Mouse (Mus musculus): ENCODE results near the gene Atg4d. TPM values are rescaled to one million over a fixed set of nuclear protein-coding genes. Genes with fewer than 3 reads are reported as not detected.
A peak's percentile ranks its signal among the peaks of the same experiment; 100 is the strongest.
"Not testable (repeated sequence)": the region's sequence is repeated elsewhere in the genome, so short reads cannot be mapped to it uniquely, and the experiment has no call there.

Gene Atg4d
- total RNA-seq, 2 experiments from 2014 or later, result 53.1 to 59.1 TPM

- DNase-seq, result peak; percentile 87
These were observed 23.8 kb upstream of the Atg4d start for GRCm38 (mm10) chr9:21241343-21241742.

DNA sequence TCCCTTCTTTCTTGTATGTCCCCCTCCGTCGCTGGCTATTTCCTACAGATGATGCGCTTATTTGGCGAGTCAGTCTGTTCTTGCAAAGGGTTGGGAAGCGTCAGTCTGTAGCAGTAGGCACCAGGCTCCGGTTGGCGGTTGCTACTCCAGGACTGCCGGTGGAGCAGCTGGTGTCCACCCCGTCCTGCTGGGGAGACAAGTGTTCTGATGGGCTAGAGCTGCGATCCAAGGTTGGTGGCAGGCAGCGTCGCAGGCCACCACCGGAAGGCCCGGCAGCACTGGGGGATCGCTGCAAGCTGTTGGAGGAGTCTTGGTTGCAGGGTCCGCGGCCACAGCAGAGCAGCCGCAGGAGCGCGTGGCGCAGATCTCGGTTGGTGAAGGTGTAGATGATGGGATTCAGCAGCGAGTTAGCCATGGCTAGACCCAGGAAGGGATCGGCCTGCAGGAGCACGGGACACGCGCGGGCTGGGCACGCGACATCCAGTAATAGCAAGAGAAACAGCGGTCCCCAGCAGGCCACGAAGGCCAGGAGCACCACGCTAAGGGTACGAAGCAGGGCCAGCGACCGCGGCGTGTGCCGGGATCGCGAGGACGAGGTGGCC is 21.2 kb upstream of the Atg4d start:
- no peak for DNase-seq

DNA sequence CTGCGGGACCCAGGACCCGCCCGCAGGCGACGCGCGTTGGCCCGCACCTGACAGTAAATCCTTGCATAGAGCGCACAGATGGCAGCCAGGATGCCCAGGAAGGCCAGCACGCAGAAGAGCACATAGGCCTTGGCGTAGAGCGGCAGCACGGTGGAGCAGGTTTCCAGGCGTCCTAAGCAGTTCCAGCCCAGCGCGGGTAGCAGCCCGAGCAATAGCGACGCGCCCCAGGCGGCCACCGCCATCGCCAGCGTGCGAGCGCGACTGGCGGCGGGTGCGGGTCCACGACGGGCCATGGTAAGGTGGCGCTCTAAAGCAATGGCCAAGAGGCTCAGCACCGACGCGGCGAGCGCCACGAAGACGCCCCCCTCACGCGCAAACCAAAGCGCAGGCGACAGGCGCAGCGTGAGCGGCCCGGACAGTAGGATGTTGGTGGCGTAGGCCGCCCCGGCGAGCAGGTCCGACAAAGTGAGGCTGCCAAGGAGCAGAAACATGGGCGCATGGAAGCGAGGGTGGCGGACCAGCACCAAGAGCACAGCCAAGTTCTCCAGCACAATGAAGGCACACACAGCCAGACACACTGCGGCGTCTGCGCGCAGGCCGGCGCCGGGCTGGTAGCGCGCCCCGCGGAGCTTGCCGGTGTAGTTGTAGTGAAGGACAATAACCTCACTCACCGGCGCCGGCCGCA is 20.5 kb upstream of the Atg4d start:
- peak; percentile 31 for DNase-seq

- DNase-seq, result no peak
These were observed 20.0 kb upstream of the Atg4d start for GRCm38 (mm10) chr9:21245113-21245487.

DNA sequence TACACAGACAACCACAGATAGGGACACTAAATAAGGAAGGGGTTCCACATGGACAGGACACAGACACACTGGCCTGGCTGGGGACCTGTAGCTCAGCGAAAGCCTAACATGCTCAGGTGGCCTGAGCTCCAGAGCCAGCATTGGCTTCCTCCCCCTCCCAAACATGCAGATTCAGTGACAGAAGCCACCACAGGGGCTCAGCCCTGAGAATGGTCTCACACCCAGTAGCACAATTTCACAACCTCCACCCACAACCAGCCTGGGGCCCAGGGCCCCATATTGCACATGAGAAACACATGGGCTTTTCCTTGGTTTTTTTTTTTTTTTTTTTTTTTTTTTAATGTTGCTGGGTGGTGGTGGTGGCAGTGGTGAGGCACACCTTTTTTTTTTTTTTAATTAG is 18.8 kb upstream of the Atg4d start:
- DNase-seq, result no peak

DNA sequence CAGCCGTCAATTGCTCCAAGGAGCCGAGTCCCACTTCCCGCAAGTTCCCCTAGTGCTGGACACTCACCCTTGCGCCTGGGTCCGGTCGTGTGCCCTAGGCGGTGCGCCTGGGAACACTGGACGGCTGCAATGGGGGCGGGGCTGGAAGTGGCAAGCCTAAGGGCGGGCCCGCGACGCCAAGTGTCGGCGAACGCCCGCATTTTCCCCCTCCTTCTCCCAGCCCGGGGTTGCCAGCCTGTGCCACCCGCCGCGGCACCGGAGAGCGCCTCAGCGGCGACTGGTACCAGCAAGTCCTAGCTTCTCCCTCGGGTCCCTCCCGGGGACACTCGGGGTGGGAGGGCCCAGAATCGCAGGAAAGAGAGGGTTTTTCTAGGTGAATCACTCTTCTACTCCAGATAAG is 16.8 kb upstream of the Atg4d start, which contains the start of gene S1pr5:
S1pr5 (minus strand) TSS at position 118 of the 400 bp plus-strand sequence.
- peak; percentile 55 for DNase-seq

DNA sequence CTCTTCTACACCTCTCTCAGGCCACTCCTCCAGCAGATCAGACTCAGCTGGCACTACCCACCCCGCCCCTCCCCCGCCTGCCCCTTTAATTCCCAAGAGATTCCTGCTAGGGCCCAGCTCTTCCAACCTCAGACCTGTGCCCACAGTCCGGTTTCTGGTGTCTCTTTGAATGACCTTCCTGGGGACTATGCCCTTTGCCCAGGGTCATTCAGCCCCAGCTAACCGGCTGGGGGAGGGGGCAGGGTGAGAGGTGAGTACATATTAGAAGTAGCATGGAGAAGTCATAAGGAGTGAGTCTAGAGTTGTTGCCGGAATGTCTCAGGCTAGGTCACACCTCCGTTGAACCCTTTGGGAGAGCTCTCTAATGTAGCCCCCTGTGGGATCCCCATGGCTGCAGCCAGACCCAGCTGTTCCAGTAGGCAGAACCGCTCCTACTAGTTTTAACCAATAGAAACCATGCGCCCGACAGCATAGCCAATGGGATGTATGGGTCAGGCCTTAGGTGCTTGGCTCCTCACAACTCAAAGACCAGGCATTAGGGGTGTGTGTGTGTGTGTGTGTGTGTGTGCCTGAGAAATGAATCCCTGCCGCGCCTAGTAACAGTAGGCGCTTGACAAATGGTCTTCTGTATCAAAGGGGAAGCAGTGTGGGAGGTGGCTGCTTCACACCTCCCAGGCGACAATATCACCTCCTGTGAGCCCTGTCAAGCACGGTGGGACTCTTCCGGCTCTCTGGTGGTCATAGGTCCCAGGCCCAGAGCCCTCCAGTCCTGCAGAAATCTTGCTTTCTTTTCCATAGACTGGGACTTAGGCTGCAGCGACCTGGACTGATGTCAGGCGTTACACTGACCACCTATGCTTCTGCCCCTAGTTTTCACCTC is 15.2 kb upstream of the Atg4d start:
- DNase-seq, result no peak

DNA sequence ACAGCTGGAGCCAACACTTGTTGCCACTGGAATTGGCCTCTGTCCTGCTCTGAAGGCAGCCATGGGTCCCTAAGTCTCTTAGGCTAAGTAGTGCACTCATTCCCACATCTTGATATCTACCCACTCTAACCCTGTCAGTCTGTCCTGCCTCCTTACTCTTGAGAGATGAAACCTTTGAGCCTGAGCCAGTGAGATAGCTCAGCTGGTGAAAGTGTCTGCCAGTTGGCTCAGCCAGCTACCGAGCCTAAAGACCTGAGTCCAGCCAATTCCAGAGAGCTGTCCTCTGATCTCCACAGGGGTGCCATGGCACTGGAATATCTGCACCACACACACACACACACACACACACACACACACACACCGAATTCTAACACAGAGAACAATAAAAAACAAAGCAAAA is 14.6 kb upstream of the Atg4d start:
- no peak for DNase-seq

DNA sequence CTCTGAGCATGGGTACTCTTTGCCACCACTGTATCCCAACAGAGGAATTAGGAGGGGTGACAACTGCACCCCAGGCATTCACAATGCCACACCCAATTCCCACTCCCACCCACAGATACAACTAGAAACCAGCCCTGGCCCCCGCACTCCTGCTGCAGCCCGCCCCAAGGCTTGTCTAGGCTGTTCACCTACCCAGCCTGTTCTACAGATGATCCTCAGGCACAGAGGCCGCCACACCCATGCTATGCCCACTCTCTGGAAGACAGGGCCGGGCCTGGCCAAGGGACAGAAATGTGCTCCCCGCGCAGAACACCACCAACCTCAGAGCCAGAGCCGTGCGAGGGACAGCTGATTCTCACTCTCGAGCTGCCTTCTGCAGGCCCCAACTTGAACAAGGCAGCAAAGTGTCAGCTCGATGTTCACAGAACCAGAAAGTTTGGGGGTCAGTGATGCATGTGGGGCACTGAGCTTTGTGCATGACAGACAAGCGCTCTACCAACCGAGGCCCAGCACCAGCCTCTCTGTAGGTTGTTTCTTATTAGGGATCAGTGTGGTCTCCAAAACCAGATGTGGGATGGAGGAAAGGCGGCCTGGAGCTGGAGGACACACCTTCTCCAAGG is 13.9 kb upstream of the Atg4d start:
- no peak for DNase-seq

DNA sequence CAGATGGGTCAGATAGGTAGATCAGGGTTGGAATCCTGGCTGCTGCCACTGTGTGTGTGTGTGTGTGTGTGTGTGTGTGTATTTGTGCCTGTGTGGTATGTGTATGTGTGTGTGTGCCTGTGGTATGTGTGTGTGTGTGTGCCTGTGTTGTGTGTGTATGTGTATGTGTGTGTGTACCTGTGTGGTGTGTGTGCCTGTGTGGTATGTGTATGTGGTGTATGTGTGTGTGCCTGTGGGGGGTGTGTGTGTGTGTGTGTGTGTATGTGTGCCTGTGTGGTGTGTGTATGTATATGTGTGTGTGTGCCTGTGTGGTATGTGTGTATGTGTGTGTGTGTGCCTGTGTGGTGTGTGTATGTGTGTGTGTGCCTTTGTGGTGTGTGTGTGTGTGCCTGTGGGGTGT is 10.4 kb upstream of the Atg4d start:
- DNase-seq, result no peak

GRCm38 (mm10) chr9:21256349-21256748 is 8.7 kb upstream of the Atg4d start:
- DNase-seq, result not testable (repeated sequence)

- DNase-seq, result no peak
These were observed 4.5 kb upstream of the Atg4d start for GRCm38 (mm10) chr9:21260491-21261040.

DNA sequence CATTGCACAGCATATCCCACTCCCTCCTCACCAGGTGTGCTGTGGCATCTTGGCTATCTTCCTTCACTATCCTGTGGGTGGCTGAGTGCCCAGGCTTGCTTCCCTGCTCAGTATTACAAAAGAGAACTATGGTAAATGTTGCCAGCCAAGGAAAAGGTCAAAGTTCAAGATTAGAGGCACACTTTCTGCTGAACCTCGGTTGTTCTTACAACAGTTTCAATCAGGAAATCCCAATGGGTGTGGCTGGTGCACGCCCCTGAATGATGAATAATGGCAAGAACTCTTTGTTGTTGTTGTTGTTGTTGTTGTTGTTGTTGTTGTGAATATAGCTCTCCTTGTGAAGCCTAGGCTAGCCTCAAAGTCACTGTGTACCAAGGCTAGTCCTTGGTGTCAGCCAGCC is 3.3 kb upstream of the Atg4d start:
- DNase-seq, result no peak

- DNase-seq, result no peak
These were observed 657 bp upstream of the Atg4d start for GRCm38 (mm10) chr9:21264272-21264999.

- DNase-seq, result no peak
These were observed 518 bp downstream of the Atg4d start for GRCm38 (mm10) chr9:21265611-21266010.

DNA sequence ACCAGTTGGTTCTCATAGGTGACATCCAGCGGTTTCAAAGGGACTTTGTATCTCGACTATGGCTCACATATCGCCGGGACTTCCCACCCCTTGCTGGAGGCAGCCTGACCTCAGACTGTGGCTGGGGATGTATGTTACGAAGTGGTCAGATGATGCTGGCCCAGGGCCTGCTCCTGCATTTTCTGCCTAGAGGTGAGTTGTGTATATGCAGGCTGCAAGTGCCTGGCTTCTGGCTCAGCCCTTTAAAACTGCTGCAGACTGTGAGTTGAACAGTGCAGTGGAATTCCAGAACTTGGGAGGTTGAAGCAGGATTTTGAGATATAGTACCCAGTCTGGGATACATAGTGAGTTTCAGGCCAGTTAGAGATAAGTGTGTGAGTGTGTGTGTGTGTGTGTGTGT is 1.8 kb downstream of the Atg4d start:
- no peak for DNase-seq

DNA sequence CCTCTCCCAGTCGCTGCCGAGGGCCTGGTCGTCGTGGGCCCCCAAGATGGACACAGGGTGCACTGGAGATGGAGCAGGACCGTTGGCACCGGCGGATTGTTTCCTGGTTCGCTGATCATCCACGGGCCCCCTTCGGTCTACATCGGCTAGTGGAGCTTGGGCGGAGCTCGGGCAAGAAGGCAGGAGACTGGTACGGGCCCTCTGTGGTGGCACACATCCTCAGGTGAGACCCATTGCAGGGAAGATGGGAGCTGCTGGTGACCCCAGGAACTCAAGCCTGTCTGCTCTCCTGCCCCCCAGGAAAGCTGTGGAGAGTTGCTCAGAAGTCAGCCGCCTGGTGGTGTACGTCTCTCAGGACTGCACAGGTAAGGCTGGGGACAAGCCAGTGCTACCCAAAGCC is 3.2 kb downstream of the Atg4d start:
- no peak for DNase-seq

DNA sequence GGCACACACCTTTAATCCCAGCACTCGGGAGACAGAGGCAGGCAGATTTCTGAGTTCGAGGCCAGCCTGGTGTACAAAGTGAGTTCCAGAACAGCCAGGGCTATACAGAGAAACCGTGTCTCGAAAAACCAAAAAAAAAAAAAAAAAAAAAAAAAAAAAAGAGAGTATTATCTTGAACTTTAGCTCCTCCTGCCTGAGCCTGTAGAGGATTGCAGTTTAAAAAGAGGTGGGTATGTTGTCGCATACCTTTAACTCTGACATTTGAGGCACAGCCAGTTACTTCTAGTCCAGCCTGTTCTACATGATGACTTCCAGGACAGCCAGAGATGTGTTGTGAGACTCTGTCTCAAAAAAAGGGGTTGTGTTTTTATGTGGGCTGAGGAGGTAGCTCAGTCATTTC is 4.5 kb downstream of the Atg4d start:
- DNase-seq, result not testable (repeated sequence)

DNA sequence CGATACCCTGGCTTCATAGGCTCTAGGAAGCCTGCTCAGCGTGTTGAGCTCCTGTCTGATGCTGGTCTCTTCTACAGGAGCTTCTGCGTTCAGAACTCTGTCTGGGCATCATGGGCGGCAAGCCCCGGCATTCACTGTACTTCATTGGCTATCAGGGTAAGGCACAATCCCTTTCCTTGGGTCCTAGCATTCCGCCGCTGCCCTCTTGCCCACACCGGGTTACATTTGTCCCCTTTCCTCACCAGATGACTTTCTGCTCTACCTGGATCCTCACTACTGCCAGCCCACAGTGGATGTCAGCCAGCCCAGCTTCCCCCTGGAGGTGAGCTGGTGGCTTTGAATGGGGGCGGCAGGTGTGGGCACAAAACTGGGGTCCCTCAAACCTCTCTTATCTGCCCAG is 7.3 kb downstream of the Atg4d start:
- no peak for DNase-seq

DNA sequence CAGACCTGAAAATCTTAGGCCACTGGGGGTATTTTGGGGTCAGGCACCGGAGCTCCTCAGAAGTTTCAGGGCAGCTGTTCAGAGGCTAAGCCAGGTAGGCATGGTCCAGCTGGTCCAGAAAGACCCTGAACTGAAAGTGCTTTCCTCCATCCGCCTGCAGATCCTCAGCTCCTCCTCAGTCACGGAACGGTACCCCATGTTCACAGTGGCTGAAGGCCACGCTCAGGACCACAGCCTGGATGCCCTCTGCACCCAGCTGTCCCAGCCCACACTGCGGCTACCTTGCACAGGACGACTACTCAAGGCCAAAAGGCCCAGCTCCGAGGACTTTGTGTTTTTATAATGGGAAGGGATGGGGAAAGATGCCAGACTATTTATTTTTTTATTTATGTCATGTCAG is 8.0 kb downstream of the Atg4d start:
- DNase-seq, result no peak

DNA sequence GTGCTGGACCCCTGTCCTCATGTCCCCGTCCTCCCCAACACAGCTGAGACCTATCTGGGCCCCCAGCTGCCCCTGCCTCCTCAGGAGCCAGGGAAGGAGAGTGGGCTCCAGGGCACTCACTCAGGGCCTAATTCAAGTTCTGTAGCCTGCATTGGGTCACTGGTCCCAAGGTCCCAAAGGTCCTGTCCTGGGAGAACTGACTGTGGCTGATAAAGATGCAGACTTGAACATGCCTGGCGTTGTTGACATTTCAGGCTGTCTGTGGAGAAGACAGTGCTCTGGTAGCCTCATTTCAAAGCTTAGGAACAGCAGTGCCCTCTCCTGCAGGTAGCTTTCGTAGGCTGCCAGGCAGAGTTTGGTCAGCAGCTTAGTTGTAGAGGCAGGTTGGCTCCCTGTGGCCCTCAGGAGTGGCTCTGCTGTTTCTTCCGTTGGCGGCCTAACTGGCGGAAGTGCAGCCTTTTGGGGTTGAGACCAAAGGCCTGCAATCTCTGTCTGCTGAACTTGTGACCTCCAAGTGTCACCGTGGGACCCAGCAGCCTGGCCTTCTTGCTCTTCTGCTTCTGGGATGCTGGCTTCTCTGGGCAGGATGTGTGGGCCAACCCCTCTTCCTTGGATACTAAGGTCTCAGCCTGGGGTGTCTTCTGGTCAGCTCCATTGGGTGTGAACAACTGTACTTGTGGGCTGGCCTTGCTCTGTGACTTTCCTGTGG is 8.6 kb downstream of the Atg4d start:
- DNase-seq, result no peak
